ENCODE assay signal across 13 mouse cellular contexts in the genomic region with DNA sequence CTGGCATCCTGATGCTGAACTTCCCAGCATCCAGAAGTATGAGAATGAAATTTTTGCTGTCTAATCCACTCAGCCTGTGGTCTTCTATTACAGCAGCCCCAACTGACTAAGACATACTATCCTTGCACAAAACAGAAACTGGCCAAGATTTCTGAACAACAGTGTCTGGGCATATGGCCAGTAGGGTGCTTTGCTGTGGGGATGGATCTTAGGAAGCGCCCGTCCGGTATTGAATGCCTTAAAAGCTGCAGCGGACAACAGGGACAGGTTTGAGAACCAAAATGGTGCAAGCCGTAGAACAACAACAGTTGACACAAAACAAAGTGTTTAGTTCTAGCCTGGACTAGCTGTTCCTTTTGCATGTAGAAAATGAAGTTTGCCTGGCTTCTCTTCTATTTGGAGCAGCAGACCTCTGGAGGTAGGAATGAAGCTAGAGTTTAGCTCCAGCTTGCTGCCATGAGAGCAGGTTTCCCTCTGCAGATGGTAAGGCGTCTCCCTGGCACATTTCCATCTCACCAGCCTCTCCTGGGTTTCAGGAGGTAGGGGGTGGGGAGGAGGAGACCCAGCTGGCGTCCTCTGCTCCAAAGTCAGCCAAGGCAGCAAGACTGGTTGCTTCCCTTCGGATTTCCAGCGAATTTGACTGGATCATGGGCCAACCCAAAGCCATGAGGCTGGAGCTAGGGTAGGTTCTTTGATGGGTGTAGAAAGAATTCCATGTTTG. TPM values are rescaled to one million over a fixed set of nuclear protein-coding genes. Genes with fewer than 3 reads are reported as not detected.
DNase-seq lines count a peak whose midpoint lies in the region; ATAC-seq lines count a peak whose summit lies in the region.
"Had no signal": no experiment of that assay in that cellular context is flagged by ENCODE, and none has a peak within 500 bp of the region (broad histone marks: within the 10 kb centered on the region; RNA-seq: fewer than 3 reads in every experiment).

No protein-coding gene starts in this region.

- ATAC-seq in liver, embryonic 12.5 days = no peak

- no peak overlapping the region for H3K4me2 ChIP-seq in liver, embryonic 12.5 days
- H3K4me2 ChIP-seq: hindbrain, embryonic 12.5 days had no signal

- H3K27me3 ChIP-seq in liver, embryonic 12.5 days (replicated peaks) = no peaks in the 10 kb centered on the region
- H3K27me3 ChIP-seq: hindbrain, embryonic 12.5 days; megakaryocyte, embryonic 14.5 days had no signal

- no peak overlapping the region for H3K9ac ChIP-seq in liver, embryonic 12.5 days
- H3K9ac ChIP-seq: hindbrain, embryonic 12.5 days had no signal

- no peaks in the 10 kb centered on the region for H3K9me3 ChIP-seq in liver, embryonic 12.5 days (replicated peaks)
- H3K9me3 ChIP-seq: hindbrain, embryonic 12.5 days; megakaryocyte, embryonic 14.5 days had no signal

- 74% methylated on average over 9 of the region's 9 CpGs for WGBS in liver, embryonic 12.5 days (ENCODE audit: insufficient replicate concordance)

- H3K4me1 ChIP-seq in liver, embryonic 12.5 days = no peaks in the 10 kb centered on the region
- H3K4me1 ChIP-seq: hindbrain, embryonic 12.5 days had no signal

- peak; percentile 67 for DNase-seq in layer of hippocampus, adult 11-12 months (ENCODE audit: low spot score)
- no peak for DNase-seq in layer of hippocampus, adult 9-10 months (ENCODE audit: low spot score)
- DNase-seq in cerebellum, postnatal 14 days = peak; percentile 82 to 83
- peak; percentile 35 to 43 for DNase-seq in layer of hippocampus, postnatal 10 days (ENCODE audit: low spot score in 2 of 2)
- DNase-seq in telencephalon, adult 2 months (ENCODE audit: low read depth, low spot score) = peak; percentile 60
- DNase-seq in adrenal gland, postnatal 36 days = no peak
- DNase-seq in ovary, postnatal 14 days (ENCODE audit: low spot score) = no peak
- DNase-seq: adrenal gland, postnatal 10 days; kidney, adult 2 months; lung, adult 18-20 months had no signal

- H3K4me3 ChIP-seq in liver, embryonic 12.5 days = no peak overlapping the region
- H3K4me3 ChIP-seq: hindbrain, embryonic 12.5 days; megakaryocyte, embryonic 14.5 days had no signal

- no peak overlapping the region for H3K27ac ChIP-seq in liver, embryonic 12.5 days
- H3K27ac ChIP-seq: hindbrain, embryonic 12.5 days had no signal

- H3K36me3 ChIP-seq in liver, embryonic 12.5 days = no peaks in the 10 kb centered on the region
- H3K36me3 ChIP-seq: hindbrain, embryonic 12.5 days had no signal

RNA-seq across cellular contexts. Expression of a gene that starts 52.1 kb away (rescaled TPM):
- total RNA-seq in layer of hippocampus, postnatal 10 days (2021) = 10 to 100 TPM; 38.8 to 39.7 TPM
- 10 to 100 TPM; 29.7 to 33.3 TPM for total RNA-seq in adrenal gland, postnatal 36 days (2021)
- 7.4 and 8.0 TPM in 2 replicates for polyA plus RNA-seq in liver, embryonic 12.5 days (2016; fragmentation: Nextera tagmentation; extraction: Ambion mirVana)

Comparison
In these comparisons a context has a peak if more than half of its experiments do, and no peak if none do; other contexts are left out.
1. DNase-seq: peak in layer of hippocampus, adult 11-12 months (single experiment), cerebellum, postnatal 14 days (2 of 2), layer of hippocampus, postnatal 10 days (2 of 2) and telencephalon, adult 2 months (single experiment); none in layer of hippocampus, adult 9-10 months (single experiment), adrenal gland, postnatal 36 days (0 of 2) and ovary, postnatal 14 days (single experiment).